Mouse (Mus musculus) thymus, adult 2 months (tissue): ENCODE results near the gene Nwd2. TPM values are rescaled to one million over a fixed set of nuclear protein-coding genes. Genes with fewer than 3 reads are reported as not detected.

Experiments used
- DNase-seq: peaks from one replicate; pipeline ENCODE4 v3.0.0; 2021
- H3K27ac ChIP-seq: fragments of 200-500 bp; 2 replicates; pipeline ENCODE4 v1.5.1; 2012; ENCODE audit warnings: low read length, control low read depth; ENCODE audit not compliant: control insufficient read depth, insufficient read depth
- H3K27me3 ChIP-seq: fragments of 200-500 bp; 2 replicates; pipeline ENCODE4 v1.6.1; 2012; ENCODE audit warnings: mild to moderate bottlenecking, low read length, moderate library complexity, mixed read lengths; ENCODE audit not compliant: control insufficient read depth, insufficient read depth
- H3K36me3 ChIP-seq: fragments of 200-500 bp; 2 replicates; pipeline ENCODE4 v1.6.1; 2012; ENCODE audit warnings: mild to moderate bottlenecking, low read length, moderate library complexity; ENCODE audit not compliant: control insufficient read depth, insufficient read depth
- H3K4me1 ChIP-seq: fragments of 200-500 bp; replicated peaks from 2 replicates; pipeline ENCODE4 v1.6.1; 2012; ENCODE audit warnings: low read length; ENCODE audit not compliant: control insufficient read depth, insufficient read depth
- H3K4me3 ChIP-seq: fragments of 200-500 bp; 2 replicates; pipeline ENCODE4 v1.5.1; 2012; ENCODE audit warnings: mild to moderate bottlenecking, low read length, control low read depth, moderate library complexity; ENCODE audit not compliant: control insufficient read depth, insufficient read depth
- CTCF ChIP-seq: fragments of 200-500 bp; IDR thresholded peaks from 2 replicates; pipeline ENCODE4 v1.5.1; 2012; ENCODE audit warnings: mild to moderate bottlenecking, control low read depth, low read length, moderate library complexity, borderline replicate concordance; ENCODE audit not compliant: control insufficient read depth, poor library complexity, insufficient read depth; ENCODE audit errors: extremely low read depth
- POLR2A ChIP-seq: fragments of 200-500 bp; IDR thresholded peaks from 2 replicates; pipeline ENCODE4 v1.6.1; 2012; ENCODE audit warnings: mild to moderate bottlenecking, low read length, control low read depth, moderate library complexity; ENCODE audit not compliant: control insufficient read depth, poor library complexity, insufficient read depth; ENCODE audit errors: extremely low read depth
- WGBS: fragments of 180-500 bp; shearing (Covaris S2); methylation state at CpG from one replicate; pipeline ENCODE4 v1.1.7; 2018; 5-methylcytosine and 5-hydroxymethylcytosine counted together
- polyA plus RNA-seq: library from polyadenylated mRNA; depleted of rRNA; stranded (reverse); fragments of >200 nt; gene quantifications from 2 replicates; pipeline ENCODE4 v1.2.3, GENCODE M21; 2012

Gene Nwd2
- polyA plus RNA-seq, 1 experiment: 0.08 TPM

- H3K4me3 ChIP-seq: no peak overlapping the region
- no peaks in the 10 kb centered on the region for H3K27me3 ChIP-seq
- H3K4me1 ChIP-seq: no peaks in the 10 kb centered on the region
- DNase-seq: no peak
- TF ChIP-seq POLR2A: no peak
- no peak for TF ChIP-seq CTCF
- 93% methylated on average over 1 of the region's 1 CpGs for WGBS
- H3K27ac ChIP-seq: no peak overlapping the region
- no peaks in the 10 kb centered on the region for H3K36me3 ChIP-seq
Measured at GRCm38 (mm10) chr5:63748759-63749158, 99.9 kb downstream of the Nwd2 start.

- no peaks in the 10 kb centered on the region for H3K4me1 ChIP-seq
- H3K27me3 ChIP-seq: no peaks in the 10 kb centered on the region
- no peak for DNase-seq
- H3K27ac ChIP-seq: no peak overlapping the region
- H3K4me3 ChIP-seq: no peak overlapping the region
- H3K36me3 ChIP-seq: no peaks in the 10 kb centered on the region
- TF ChIP-seq CTCF: no peak
- TF ChIP-seq POLR2A: no peak
- 82% methylated on average over 5 of the region's 5 CpGs for WGBS
Measured at GRCm38 (mm10) chr5:63755092-63755761, 106.3 kb downstream of the Nwd2 start.

- 68% methylated on average over 3 of the region's 3 CpGs for WGBS
- TF ChIP-seq POLR2A: no peak
- TF ChIP-seq CTCF: no peak
- Histone ChIP-seq H3K4me1 (no peaks in the 10 kb centered on the region), H3K4me3 (no peak overlapping the region), H3K36me3 (no peaks in the 10 kb centered on the region), H3K27ac (no peak overlapping the region), H3K27me3 (no peaks in the 10 kb centered on the region)
- no peak for DNase-seq
Measured at GRCm38 (mm10) chr5:63755938-63756337, 107.0 kb downstream of the Nwd2 start.

- WGBS: 96% methylated on average over 4 of the region's 4 CpGs
- TF ChIP-seq CTCF (no peak), POLR2A (no peak)
- Histone ChIP-seq H3K27ac (no peak overlapping the region), H3K4me3 (no peak overlapping the region), H3K36me3 (no peaks in the 10 kb centered on the region), H3K27me3 (no peaks in the 10 kb centered on the region), H3K4me1 (no peaks in the 10 kb centered on the region)
- DNase-seq: no peak
Measured at GRCm38 (mm10) chr5:63765886-63766285, 117.0 kb downstream of the Nwd2 start.

- DNase-seq: peak; percentile 25
- Histone ChIP-seq H3K36me3 (no peaks in the 10 kb centered on the region), H3K4me1 (no peaks in the 10 kb centered on the region), H3K27me3 (no peaks in the 10 kb centered on the region), H3K4me3 (no peak overlapping the region), H3K27ac (no peak overlapping the region)
- 39% methylated on average over 6 of the region's 6 CpGs for WGBS
- TF ChIP-seq CTCF (no peak), POLR2A (no peak)
Measured at GRCm38 (mm10) chr5:63766715-63767114, 117.8 kb downstream of the Nwd2 start.

GRCm38 (mm10) chr5:63767464-63767863, 118.6 kb downstream of the Nwd2 start:
- no peak for DNase-seq
- Histone ChIP-seq H3K36me3 (no peaks in the 10 kb centered on the region), H3K4me1 (no peaks in the 10 kb centered on the region), H3K27ac (no peak overlapping the region), H3K27me3 (no peaks in the 10 kb centered on the region), H3K4me3 (no peak overlapping the region)
- WGBS: 84% methylated on average over 8 of the region's 8 CpGs
- TF ChIP-seq POLR2A: no peak
- no peak for TF ChIP-seq CTCF

- H3K4me1 ChIP-seq: no peaks in the 10 kb centered on the region
- 58% methylated on average over 4 of the region's 4 CpGs for WGBS
- H3K4me3 ChIP-seq: no peak overlapping the region
- TF ChIP-seq CTCF (no peak), POLR2A (no peak)
- no peaks in the 10 kb centered on the region for H3K27me3 ChIP-seq
- no peak overlapping the region for H3K27ac ChIP-seq
- H3K36me3 ChIP-seq: no peaks in the 10 kb centered on the region
- DNase-seq: no peak
Measured at GRCm38 (mm10) chr5:63768220-63768619, 119.3 kb downstream of the Nwd2 start.
